Mouse (Mus musculus) cerebellum, adult 2 months (tissue): ENCODE data around the gene Lig1.

ENCODE experiments used
- CTCF ChIP-seq: fragments of 200-500 bp; IDR thresholded peaks from 2 replicates; pipeline ENCODE4 v1.5.1; 2011; ENCODE audit warnings: low read depth, mild to moderate bottlenecking, control low read depth, low read length, moderate library complexity, borderline replicate concordance; ENCODE audit not compliant: insufficient read depth
- POLR2A ChIP-seq: fragments of 200-500 bp; IDR thresholded peaks from 2 replicates; pipeline ENCODE4 v1.6.1; 2011; ENCODE audit warnings: low read length, control low read depth, borderline replicate concordance; ENCODE audit not compliant: insufficient read depth

DNA sequence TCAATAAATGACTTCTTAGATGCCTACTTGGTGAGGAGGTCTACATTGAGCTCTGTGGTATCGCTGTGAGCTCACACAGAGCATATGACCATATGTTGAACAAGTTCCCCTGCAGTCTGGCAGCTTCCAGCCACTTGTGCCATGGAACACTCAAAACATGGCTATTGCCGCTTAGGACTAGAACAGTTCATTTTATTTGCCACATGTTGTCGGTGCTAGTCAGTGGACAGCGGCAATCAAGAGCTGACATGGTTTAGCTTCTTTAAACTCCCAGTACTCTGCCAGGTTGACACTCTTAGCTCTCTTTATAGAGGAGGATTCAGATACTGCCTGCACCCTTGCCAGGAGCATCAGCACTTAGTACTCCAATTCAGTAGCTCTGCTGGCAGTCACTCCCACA lies 34.3 kb downstream of the Lig1 start:
- no peak for TF ChIP-seq CTCF
- TF ChIP-seq POLR2A, result no peak
